Mouse (Mus musculus) lung, adult 2 months (tissue): Measurements from ENCODE around the gene Stxbp1.

ENCODE experiments used
- CTCF ChIP-seq: fragments of 200-500 bp; IDR thresholded peaks from 2 replicates; pipeline ENCODE4 v1.5.1; 2011; ENCODE audit warnings: mild to moderate bottlenecking, low read length, control low read depth; ENCODE audit not compliant: insufficient read depth
- POLR2A ChIP-seq: fragments of 200-500 bp; IDR thresholded peaks from 2 replicates; pipeline ENCODE4 v1.6.1; 2011; ENCODE audit warnings: low read depth, mild to moderate bottlenecking, control low read depth, low read length, borderline replicate concordance; ENCODE audit errors: extremely low read depth

GRCm38 (mm10) chr2:32741273-32742172 lies 105.5 kb downstream of the Stxbp1 start:
- TF ChIP-seq CTCF: no peak
- no peak for TF ChIP-seq POLR2A
